Mouse (Mus musculus): ENCODE data around the gene Hagh. TPM values are rescaled to one million over a fixed set of nuclear protein-coding genes. Genes with fewer than 3 reads are reported as not detected.

The Hagh gene
- polyA plus RNA-seq, 1 experiment, result 352 TPM

- peak within 1 kb of the TSS; percentile 73 for H3K27ac ChIP-seq (ENCODE audit: insufficient read depth, low read depth, low read length)
- peaks cover 45% of the 10 kb centered on the region for H3K36me3 ChIP-seq (ENCODE audit: control insufficient read depth, insufficient read depth, low read length)
- H3K4me1 ChIP-seq (ENCODE audit: control insufficient read depth, insufficient read depth, insufficient read length, low read length), result peaks cover 11% of the 10 kb centered on the region
- TF ChIP-seq POLR2A (IDR thresholded peaks at IDR 0.05; ENCODE audit: low read depth, low read length), result no peak
- TF ChIP-seq CTCF (IDR thresholded peaks at IDR 0.05; ENCODE audit: extremely low read depth, insufficient read length, insufficient replicate concordance, low read depth, low read length), result no peak
- WGBS, result under 1% methylated on average over 50 of the region's 50 CpGs
- peak within 1 kb of the TSS; percentile 72 for H3K4me3 ChIP-seq (ENCODE audit: low read depth, low read length)
- no peaks in the 10 kb centered on the region for H3K27me3 ChIP-seq (ENCODE audit: control insufficient read depth, insufficient read depth, low read length)
These were observed 56.5 kb downstream of the Hagh start, which contains the start of gene Nme3 for GRCm38 (mm10) chr17:24896241-24896992. Gene Nme3, plus strand, starts transcription at chr17:24896500.

DNA sequence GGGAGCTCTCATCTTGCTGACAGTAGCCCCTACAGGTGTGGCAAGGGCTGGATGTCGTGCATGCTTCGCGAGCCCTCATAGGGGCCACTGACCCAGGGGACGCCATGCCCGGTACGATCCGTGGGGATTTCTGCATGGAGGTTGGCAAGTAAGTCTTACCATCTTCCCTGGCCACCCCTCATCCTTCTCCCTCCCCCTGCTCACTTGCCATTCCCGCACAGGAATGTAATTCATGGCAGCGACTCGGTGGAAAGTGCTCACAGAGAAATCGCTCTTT, 57.0 kb downstream of the Hagh start:
- no peaks in the 10 kb centered on the region for H3K27me3 ChIP-seq (ENCODE audit: control insufficient read depth, insufficient read depth, low read length)
- H3K27ac ChIP-seq (ENCODE audit: insufficient read depth, low read depth, low read length), result no peak overlapping the region
- TF ChIP-seq CTCF (IDR thresholded peaks at IDR 0.05; ENCODE audit: extremely low read depth, insufficient read length, insufficient replicate concordance, low read depth, low read length), result no peak
- no peak for TF ChIP-seq POLR2A (IDR thresholded peaks at IDR 0.05; ENCODE audit: low read depth, low read length)
- peaks cover 49% of the 10 kb centered on the region for H3K36me3 ChIP-seq (ENCODE audit: control insufficient read depth, insufficient read depth, low read length)
- 21% methylated on average over 11 of the region's 11 CpGs for WGBS
- H3K4me1 ChIP-seq (ENCODE audit: control insufficient read depth, insufficient read depth, insufficient read length, low read length), result peaks cover 11% of the 10 kb centered on the region
- peak overlapping the region; percentile 72 for H3K4me3 ChIP-seq (ENCODE audit: low read depth, low read length)

GRCm38 (mm10) chr17:24897600-24897999, 57.7 kb downstream of the Hagh start:
- peaks cover 45% of the 10 kb centered on the region for H3K36me3 ChIP-seq (ENCODE audit: control insufficient read depth, insufficient read depth, low read length)
- no peak overlapping the region for H3K27ac ChIP-seq (ENCODE audit: insufficient read depth, low read depth, low read length)
- TF ChIP-seq CTCF (IDR thresholded peaks at IDR 0.05; ENCODE audit: extremely low read depth, insufficient read length, insufficient replicate concordance, low read depth, low read length) (no peak), POLR2A (IDR thresholded peaks at IDR 0.05; ENCODE audit: low read depth, low read length) (no peak)
- peaks cover 11% of the 10 kb centered on the region for H3K4me1 ChIP-seq (ENCODE audit: control insufficient read depth, insufficient read depth, insufficient read length, low read length)
- H3K4me3 ChIP-seq (ENCODE audit: low read depth, low read length), result no peak overlapping the region
- 81% methylated on average over 4 of the region's 4 CpGs for WGBS
- no peaks in the 10 kb centered on the region for H3K27me3 ChIP-seq (ENCODE audit: control insufficient read depth, insufficient read depth, low read length)

GRCm38 (mm10) chr17:24898041-24898854, 58.3 kb downstream of the Hagh start:
- Histone ChIP-seq H3K36me3 (ENCODE audit: control insufficient read depth, insufficient read depth, low read length) (peaks cover 45% of the 10 kb centered on the region), H3K27me3 (ENCODE audit: control insufficient read depth, insufficient read depth, low read length) (no peaks in the 10 kb centered on the region), H3K4me3 (ENCODE audit: low read depth, low read length) (no peak overlapping the region), H3K27ac (ENCODE audit: insufficient read depth, low read depth, low read length) (no peak overlapping the region), H3K4me1 (ENCODE audit: control insufficient read depth, insufficient read depth, insufficient read length, low read length) (peaks cover 11% of the 10 kb centered on the region; the same call in 1 of the 2 replicates)
- TF ChIP-seq CTCF (IDR thresholded peaks at IDR 0.05; ENCODE audit: extremely low read depth, insufficient read length, insufficient replicate concordance, low read depth, low read length) (no peak), POLR2A (IDR thresholded peaks at IDR 0.05; ENCODE audit: low read depth, low read length) (no peak)
- 73% methylated on average over 4 of the region's 4 CpGs for WGBS

DNA sequence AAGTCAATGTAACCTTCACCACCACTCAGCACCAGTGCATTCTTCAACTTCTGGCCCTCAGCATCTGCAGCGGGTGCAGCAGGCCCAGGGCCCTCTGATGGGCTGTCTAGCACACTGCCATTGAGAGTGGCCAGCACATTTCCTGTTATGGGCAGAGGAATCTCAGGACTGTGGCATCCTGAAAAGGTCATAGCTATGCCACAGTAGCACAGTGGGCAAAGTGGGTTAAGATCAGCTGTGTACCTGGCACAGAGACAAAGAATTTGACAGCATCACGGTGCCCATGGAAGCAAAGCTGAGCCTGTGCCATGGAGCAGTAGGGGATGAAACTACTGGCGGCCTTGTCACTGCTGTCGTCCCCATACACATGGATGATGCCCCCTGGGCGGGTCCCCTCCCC, 59.2 kb downstream of the Hagh start:
- WGBS, result 83% methylated on average over 5 of the region's 5 CpGs
- H3K27ac ChIP-seq (ENCODE audit: insufficient read depth, low read depth, low read length), result no peak overlapping the region
- TF ChIP-seq CTCF (IDR thresholded peaks at IDR 0.05; ENCODE audit: extremely low read depth, insufficient read length, insufficient replicate concordance, low read depth, low read length), result no peak
- no peak for TF ChIP-seq POLR2A (IDR thresholded peaks at IDR 0.05; ENCODE audit: low read depth, low read length)
- peaks cover 50% of the 10 kb centered on the region for H3K36me3 ChIP-seq (ENCODE audit: control insufficient read depth, insufficient read depth, low read length)
- H3K4me1 ChIP-seq (ENCODE audit: control insufficient read depth, insufficient read depth, insufficient read length, low read length), result peaks cover 11% of the 10 kb centered on the region; the same call in 1 of the 2 replicates
- H3K27me3 ChIP-seq (ENCODE audit: control insufficient read depth, insufficient read depth, low read length), result no peaks in the 10 kb centered on the region
- H3K4me3 ChIP-seq (ENCODE audit: low read depth, low read length), result no peak overlapping the region

- H3K4me3 ChIP-seq (ENCODE audit: low read depth, low read length), result no peak overlapping the region
- TF ChIP-seq POLR2A (IDR thresholded peaks at IDR 0.05; ENCODE audit: low read depth, low read length) (no peak), CTCF (IDR thresholded peaks at IDR 0.05; ENCODE audit: extremely low read depth, insufficient read length, insufficient replicate concordance, low read depth, low read length) (no peak)
- WGBS, result 87% methylated on average over 6 of the region's 6 CpGs
- H3K27ac ChIP-seq (ENCODE audit: insufficient read depth, low read depth, low read length), result no peak overlapping the region
- no peaks in the 10 kb centered on the region for H3K27me3 ChIP-seq (ENCODE audit: control insufficient read depth, insufficient read depth, low read length)
- H3K4me1 ChIP-seq (ENCODE audit: control insufficient read depth, insufficient read depth, insufficient read length, low read length), result peaks cover 11% of the 10 kb centered on the region; the same call in 1 of the 2 replicates
- H3K36me3 ChIP-seq (ENCODE audit: control insufficient read depth, insufficient read depth, low read length), result peaks cover 59% of the 10 kb centered on the region
These were observed 60.1 kb downstream of the Hagh start for GRCm38 (mm10) chr17:24900014-24900413.

DNA sequence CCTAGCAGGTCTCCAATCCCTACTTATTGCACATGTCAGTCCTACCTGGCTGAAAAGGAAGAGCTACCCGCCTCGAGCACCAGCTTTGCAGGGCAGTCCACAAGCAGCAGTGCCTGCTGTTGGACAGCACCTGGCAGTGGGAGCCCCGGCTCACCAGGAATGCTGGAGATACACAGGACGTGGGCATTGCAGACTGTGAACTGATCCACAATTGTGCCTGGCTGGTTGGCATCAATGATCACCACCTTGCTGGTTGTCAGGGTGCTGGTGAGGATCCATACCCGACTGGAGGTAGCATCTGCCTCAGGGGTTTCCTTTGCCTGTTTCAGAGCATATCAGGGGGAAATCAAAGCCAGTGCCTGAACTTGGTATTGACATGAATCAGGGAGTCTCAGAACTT, 62.2 kb downstream of the Hagh start:
- H3K27me3 ChIP-seq (ENCODE audit: control insufficient read depth, insufficient read depth, low read length), result no peaks in the 10 kb centered on the region
- TF ChIP-seq CTCF (IDR thresholded peaks at IDR 0.05; ENCODE audit: extremely low read depth, insufficient read length, insufficient replicate concordance, low read depth, low read length) (no peak), POLR2A (IDR thresholded peaks at IDR 0.05; ENCODE audit: low read depth, low read length) (no peak)
- no peak overlapping the region for H3K4me3 ChIP-seq (ENCODE audit: low read depth, low read length)
- peaks cover 72% of the 10 kb centered on the region for H3K36me3 ChIP-seq (ENCODE audit: control insufficient read depth, insufficient read depth, low read length)
- H3K4me1 ChIP-seq (ENCODE audit: control insufficient read depth, insufficient read depth, insufficient read length, low read length), result peaks cover 6% of the 10 kb centered on the region; the same call in 1 of the 2 replicates
- 86% methylated on average over 5 of the region's 5 CpGs for WGBS
- H3K27ac ChIP-seq (ENCODE audit: insufficient read depth, low read depth, low read length), result no peak overlapping the region

All from small intestine, adult 2 months (tissue).